Mouse (Mus musculus) embryonic facial prominence, embryonic 15.5 days (tissue): ENCODE measurements around the gene Stk39. TPM values are rescaled to one million over a fixed set of nuclear protein-coding genes. Genes with fewer than 3 reads are reported as not detected.

Experiments
- ATAC-seq: fragments of 200-750 bp; cut with Nextera tagmentation; 2 replicates; pipeline ENCODE4 v1.8.0; 2017; ENCODE audit warnings: low read depth, moderate TSS enrichment; ENCODE audit not compliant: insufficient number of reproducible peaks, low FRiP score, low TSS enrichment
- H3K27ac ChIP-seq: fragments of 300-500 bp; sonication (generic); replicated peaks from 2 replicates; pipeline ENCODE4 v1.5.1; 2015; ENCODE audit warnings: mild to moderate bottlenecking, inconsistent platforms
- H3K27me3 ChIP-seq: fragments of 300-500 bp; sonication (generic); 2 replicates; pipeline ENCODE4 v1.6.1; 2015; ENCODE audit warnings: inconsistent platforms
- H3K36me3 ChIP-seq: fragments of 300-500 bp; sonication (generic); 2 replicates; pipeline ENCODE4 v1.6.1; 2015; ENCODE audit warnings: mild to moderate bottlenecking, inconsistent platforms
- H3K4me1 ChIP-seq: fragments of 300-500 bp; sonication (generic); 2 replicates; pipeline ENCODE4 v1.6.1; 2015; ENCODE audit warnings: inconsistent platforms
- H3K4me2 ChIP-seq: fragments of 300-500 bp; sonication (generic); replicated peaks from 2 replicates; pipeline ENCODE4 v1.6.1; 2015; ENCODE audit warnings: mild to moderate bottlenecking, inconsistent platforms
- H3K4me3 ChIP-seq: fragments of 300-500 bp; sonication (generic); replicated peaks from 2 replicates; pipeline ENCODE4 v1.5.1; 2015; ENCODE audit warnings: mild to moderate bottlenecking, inconsistent platforms
- H3K9ac ChIP-seq: fragments of 300-500 bp; sonication (generic); 2 replicates; pipeline ENCODE4 v1.6.1; 2015; ENCODE audit warnings: inconsistent platforms
- H3K9me3 ChIP-seq: fragments of 300-500 bp; sonication (generic); replicated peaks from 2 replicates; pipeline ENCODE4 v1.6.1; 2016; ENCODE audit warnings: inconsistent platforms
- WGBS: fragments of 180-500 bp; shearing (Covaris S2); methylation state at CpG from one replicate; pipeline ENCODE4 v1.1.7; 2015; 5-methylcytosine and 5-hydroxymethylcytosine counted together
- polyA plus RNA-seq: library from polyadenylated mRNA; unstranded; fragments of >200 nt; fragmentation: Nextera tagmentation; extraction: Ambion mirVana; gene quantifications from 2 replicates; pipeline ENCODE4 v1.2.1, GENCODE M21; 2015

The Stk39 gene
- polyA plus RNA-seq, 1 experiment from 2014 or later, result 14.7 TPM

DNA sequence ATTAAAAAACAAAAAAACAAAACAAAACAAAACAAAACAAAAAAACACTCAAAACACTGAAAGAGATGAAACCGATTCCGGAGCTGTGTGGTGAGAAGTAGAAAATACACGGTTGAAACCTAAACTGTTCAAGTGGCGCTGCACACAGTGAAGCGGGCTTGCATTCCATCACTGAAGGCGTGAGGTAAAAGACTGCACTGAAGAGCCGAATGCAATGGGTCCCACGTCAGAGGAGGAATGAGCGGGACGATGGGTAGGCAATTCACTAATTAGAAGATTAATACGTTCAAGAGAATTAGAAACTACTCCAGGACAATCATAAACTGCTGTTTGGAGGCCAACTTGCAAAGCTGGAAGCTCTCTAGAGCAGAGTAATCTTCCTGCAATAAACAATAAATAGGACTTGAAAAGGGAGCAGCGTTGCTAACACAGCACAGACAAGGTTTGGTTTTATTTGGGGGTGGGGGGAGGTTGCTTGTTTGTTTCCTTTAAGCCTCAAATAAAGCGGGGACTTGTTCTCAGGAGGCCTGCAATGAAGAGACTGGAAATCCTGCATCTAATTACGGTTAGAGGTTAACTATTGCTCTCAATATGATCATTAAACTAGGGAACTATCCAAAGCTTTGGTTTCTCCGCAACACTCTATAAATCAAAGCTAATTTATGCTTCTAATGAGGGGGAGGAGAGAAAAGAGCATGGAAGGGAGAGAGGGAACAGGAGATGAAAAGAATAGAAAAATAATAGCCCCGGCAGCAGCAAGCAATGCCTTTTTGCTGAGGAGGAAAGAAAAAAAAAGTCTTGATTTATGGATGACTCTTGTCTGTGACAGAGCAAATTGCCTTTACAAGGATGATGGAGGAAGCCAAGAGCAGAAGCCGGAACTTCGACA lies 67.5 kb downstream of the Stk39 start:
- Histone ChIP-seq H3K27ac (peak overlapping the region; percentile 18; the same call in 1 of the 2 replicates), H3K4me1 (peaks cover 22% of the 10 kb centered on the region), H3K4me2 (peak overlapping the region; percentile 45), H3K36me3 (no peaks in the 10 kb centered on the region), H3K27me3 (no peaks in the 10 kb centered on the region), H3K4me3 (peak overlapping the region; percentile 22), H3K9me3 (no peaks in the 10 kb centered on the region), H3K9ac (no peak overlapping the region)
- ATAC-seq, result no peak
- WGBS, result 39% methylated on average over 18 of the region's 18 CpGs

DNA sequence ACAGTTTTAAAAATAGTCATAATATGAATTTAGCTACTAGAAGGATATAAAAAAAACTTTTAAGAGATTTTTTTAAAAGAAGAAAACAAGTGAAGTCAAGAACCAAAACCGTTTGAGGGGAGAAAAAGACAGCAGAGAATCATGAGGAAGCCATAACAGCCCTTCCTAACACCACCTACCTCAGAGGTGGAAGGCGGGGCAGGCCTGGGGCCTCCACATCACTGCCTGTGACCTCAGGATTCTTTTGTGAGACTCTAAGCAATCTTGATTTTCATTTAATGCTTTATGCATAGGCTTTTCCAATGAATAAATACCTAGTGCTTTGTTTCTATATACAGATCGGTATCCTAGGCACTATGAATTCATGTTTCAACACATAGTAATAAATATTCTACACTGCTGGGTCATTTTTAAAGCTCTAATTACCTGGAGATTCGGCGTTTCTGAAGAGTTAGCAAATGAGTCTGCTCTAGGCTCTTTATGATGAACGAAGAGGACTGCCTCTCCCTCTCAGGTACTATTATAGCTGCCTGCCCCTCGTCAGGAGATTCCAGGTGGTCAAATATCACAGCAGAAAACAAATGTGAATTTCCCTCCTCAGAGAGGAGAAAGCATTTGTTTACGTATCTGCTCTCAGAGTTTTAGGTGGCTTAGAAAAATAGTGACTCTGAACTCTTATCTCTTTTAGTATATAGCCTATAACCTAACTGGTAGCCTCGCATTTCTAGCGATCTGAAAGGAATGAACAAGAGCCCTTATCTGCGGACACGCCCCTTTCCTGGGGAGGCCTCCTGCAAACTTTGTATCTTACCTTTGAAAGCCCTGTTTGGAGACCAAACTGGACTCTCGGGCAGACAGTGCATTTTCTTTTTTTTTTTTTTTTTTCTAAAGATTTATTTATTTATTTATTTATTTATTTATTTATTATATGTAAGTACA lies 78.2 kb downstream of the Stk39 start:
- H3K4me2 ChIP-seq, result no peak overlapping the region
- ATAC-seq, result no peak
- no peaks in the 10 kb centered on the region for H3K9me3 ChIP-seq
- H3K4me3 ChIP-seq, result no peak overlapping the region
- no peak overlapping the region for H3K27ac ChIP-seq
- H3K4me1 ChIP-seq, result no peaks in the 10 kb centered on the region
- H3K27me3 ChIP-seq, result no peaks in the 10 kb centered on the region
- peaks cover 8% of the 10 kb centered on the region; the same call in 1 of the 2 replicates for H3K36me3 ChIP-seq
- 79% methylated on average over 13 of the region's 13 CpGs for WGBS
- no peak overlapping the region for H3K9ac ChIP-seq

DNA sequence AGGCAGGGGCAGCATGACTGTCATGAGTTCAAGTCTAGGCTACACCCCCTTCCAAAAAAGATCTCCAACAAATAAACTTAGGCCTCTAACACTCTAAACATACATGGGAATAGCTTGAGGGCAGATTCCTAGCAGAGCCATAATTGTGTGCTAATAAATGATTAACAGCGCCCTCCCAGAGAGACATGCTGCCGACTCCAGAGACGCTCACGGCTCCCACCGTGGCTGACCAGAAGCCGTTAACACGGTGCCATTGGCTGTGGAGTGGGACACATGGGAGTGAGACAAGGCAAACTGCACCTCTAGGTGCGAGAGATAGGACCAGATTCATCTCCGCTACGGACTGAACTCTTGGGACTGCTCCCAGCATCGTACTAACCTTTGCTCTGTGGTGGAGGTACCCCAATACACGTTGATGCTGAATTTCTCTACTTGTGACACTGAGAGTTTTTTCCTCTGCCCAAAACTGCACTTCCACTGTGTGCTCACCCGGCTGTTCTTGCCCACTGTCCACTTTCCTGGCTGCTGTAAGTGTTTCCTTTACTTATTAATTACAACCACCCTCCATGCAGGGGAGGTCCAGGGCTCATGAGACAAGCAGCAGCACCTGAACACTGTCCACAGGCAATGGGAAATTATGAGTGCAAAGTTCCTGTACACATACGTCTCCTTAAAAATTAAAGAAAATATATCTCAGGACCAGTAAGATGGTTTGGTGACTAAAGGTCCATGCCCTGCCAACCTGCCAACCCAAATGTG lies 84.1 kb downstream of the Stk39 start:
- ATAC-seq, result no peak
- 88% methylated on average over 14 of the region's 14 CpGs for WGBS

GRCm38 (mm10) chr2:68386313-68386863 lies 85.7 kb downstream of the Stk39 start:
- Histone ChIP-seq H3K9ac (no peak overlapping the region), H3K4me1 (peaks cover 8% of the 10 kb centered on the region; the same call in 1 of the 2 replicates), H3K4me2 (no peak overlapping the region), H3K4me3 (no peak overlapping the region), H3K9me3 (no peaks in the 10 kb centered on the region), H3K36me3 (no peaks in the 10 kb centered on the region; the same call in 1 of the 2 replicates), H3K27ac (no peak overlapping the region), H3K27me3 (no peaks in the 10 kb centered on the region)
- no peak for ATAC-seq
- 69% methylated on average over 10 of the region's 10 CpGs for WGBS

More for the DNA sequence above, 84.1 kb downstream of the Stk39 start:
- H3K4me3 ChIP-seq, result no peak overlapping the region
- no peak overlapping the region for H3K27ac ChIP-seq
- H3K4me1 ChIP-seq, result no peaks in the 10 kb centered on the region
- H3K9ac ChIP-seq, result no peak overlapping the region
- H3K4me2 ChIP-seq, result no peak overlapping the region
- no peaks in the 10 kb centered on the region for H3K27me3 ChIP-seq
- H3K9me3 ChIP-seq, result no peaks in the 10 kb centered on the region
- no peaks in the 10 kb centered on the region; the same call in 1 of the 2 replicates for H3K36me3 ChIP-seq

DNA sequence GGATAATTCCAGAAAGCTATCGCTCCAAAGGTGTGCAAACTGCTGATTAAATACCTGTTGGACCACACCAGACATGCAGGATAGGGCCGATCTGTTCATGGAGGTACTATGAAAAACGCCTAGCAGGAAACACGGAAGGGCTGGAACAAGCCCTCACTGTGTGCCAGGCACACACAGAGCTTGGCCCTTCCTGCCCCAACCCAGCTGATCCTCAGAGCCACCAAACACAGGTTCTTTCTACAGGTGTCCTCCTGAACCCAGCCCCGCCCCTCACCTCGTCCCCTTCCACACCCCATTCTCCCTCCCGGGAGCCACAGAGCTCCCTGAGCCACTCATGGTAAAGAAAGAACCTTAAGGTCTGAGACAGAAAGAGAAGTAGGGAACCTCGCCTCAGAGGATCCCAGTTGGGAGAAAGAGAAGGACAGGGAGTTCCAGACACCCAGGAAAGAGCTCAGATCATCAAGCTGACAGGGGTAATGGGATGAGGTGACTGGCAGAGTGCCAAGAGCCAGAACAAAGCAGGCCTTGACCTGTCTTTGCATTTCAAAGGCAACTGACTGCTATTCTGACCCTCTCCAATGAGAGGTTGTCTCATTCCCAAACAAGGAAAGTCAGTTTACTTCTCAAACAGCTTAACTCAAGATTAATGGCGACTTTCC lies 86.3 kb downstream of the Stk39 start:
- Histone ChIP-seq H3K4me3 (no peak overlapping the region), H3K4me1 (peaks cover 8% of the 10 kb centered on the region; the same call in 1 of the 2 replicates), H3K27ac (no peak overlapping the region), H3K27me3 (no peaks in the 10 kb centered on the region), H3K9me3 (no peaks in the 10 kb centered on the region), H3K36me3 (no peaks in the 10 kb centered on the region; the same call in 1 of the 2 replicates), H3K4me2 (no peak overlapping the region), H3K9ac (no peak overlapping the region)
- ATAC-seq, result no peak
- WGBS, result 66% methylated on average over 9 of the region's 9 CpGs

DNA sequence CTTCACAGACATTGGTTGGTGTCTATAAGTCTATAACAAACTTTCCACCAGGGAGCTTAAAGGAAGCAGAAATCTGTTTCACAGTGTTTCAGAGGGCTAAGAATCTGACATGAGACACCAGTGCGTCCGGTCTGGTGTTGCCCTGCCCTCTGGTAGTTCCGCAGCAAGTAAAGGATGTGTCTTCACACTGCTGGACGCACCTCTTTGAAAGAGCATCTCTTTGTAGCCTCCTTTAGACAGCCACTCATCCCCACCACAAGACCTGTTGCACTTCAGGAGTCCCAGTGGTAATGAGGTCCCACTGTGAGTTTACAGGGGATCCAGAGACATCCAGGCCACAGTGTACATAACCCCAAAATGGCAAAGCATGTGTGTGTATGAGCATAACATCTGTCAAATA lies 88.1 kb downstream of the Stk39 start:
- H3K4me2 ChIP-seq, result no peak overlapping the region
- no peaks in the 10 kb centered on the region for H3K27me3 ChIP-seq
- no peak overlapping the region for H3K27ac ChIP-seq
- H3K36me3 ChIP-seq, result no peaks in the 10 kb centered on the region; the same call in 1 of the 2 replicates
- ATAC-seq, result no peak
- H3K4me1 ChIP-seq, result peaks cover 12% of the 10 kb centered on the region; the same call in 1 of the 2 replicates
- H3K9me3 ChIP-seq, result no peaks in the 10 kb centered on the region
- 74% methylated on average over 4 of the region's 4 CpGs for WGBS
- H3K4me3 ChIP-seq, result no peak overlapping the region
- no peak overlapping the region for H3K9ac ChIP-seq

- H3K9me3 ChIP-seq, result no peaks in the 10 kb centered on the region
- no peak overlapping the region for H3K27ac ChIP-seq
- no peak for ATAC-seq
- no peak overlapping the region for H3K4me2 ChIP-seq
- H3K4me1 ChIP-seq, result peaks cover 12% of the 10 kb centered on the region; the same call in 1 of the 2 replicates
- 52% methylated on average over 11 of the region's 11 CpGs for WGBS
- H3K4me3 ChIP-seq, result no peak overlapping the region
- H3K36me3 ChIP-seq, result no peaks in the 10 kb centered on the region; the same call in 1 of the 2 replicates
- H3K9ac ChIP-seq, result no peak overlapping the region
- no peaks in the 10 kb centered on the region for H3K27me3 ChIP-seq
These were observed 89.5 kb downstream of the Stk39 start for GRCm38 (mm10) chr2:68382394-68383059.

DNA sequence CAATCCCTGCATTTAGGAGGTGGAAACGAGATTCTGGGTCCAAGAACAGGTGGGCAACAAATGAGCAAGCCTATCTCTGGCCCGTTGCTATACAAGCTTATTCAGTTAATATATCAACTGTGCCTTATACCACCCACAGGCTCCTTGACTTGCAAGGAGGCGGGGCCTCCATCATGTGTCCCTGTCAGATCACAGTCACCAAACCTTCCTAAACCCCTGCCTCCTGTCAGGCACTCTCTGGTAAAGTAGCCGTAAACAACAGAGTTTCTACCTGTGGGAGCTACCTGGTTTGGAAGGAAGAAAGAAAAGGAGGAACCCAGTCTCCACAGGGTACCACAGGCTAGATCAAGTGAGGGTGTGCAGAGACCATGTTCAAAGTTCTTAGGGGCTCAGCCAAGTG lies 90.2 kb downstream of the Stk39 start:
- no peak overlapping the region for H3K9ac ChIP-seq
- no peak for ATAC-seq
- H3K4me2 ChIP-seq, result no peak overlapping the region
- peaks cover 15% of the 10 kb centered on the region; the same call in 1 of the 2 replicates for H3K4me1 ChIP-seq
- no peaks in the 10 kb centered on the region for H3K27me3 ChIP-seq
- no peak overlapping the region for H3K4me3 ChIP-seq
- WGBS, result 76% methylated on average over 4 of the region's 4 CpGs
- H3K27ac ChIP-seq, result no peak overlapping the region
- H3K36me3 ChIP-seq, result no peaks in the 10 kb centered on the region
- H3K9me3 ChIP-seq, result no peaks in the 10 kb centered on the region

- Histone ChIP-seq H3K4me2 (no peak overlapping the region), H3K4me1 (peaks cover 16% of the 10 kb centered on the region; the same call in 1 of the 2 replicates), H3K27ac (no peak overlapping the region), H3K9me3 (no peaks in the 10 kb centered on the region), H3K9ac (no peak overlapping the region), H3K27me3 (no peaks in the 10 kb centered on the region), H3K36me3 (no peaks in the 10 kb centered on the region), H3K4me3 (no peak overlapping the region)
- ATAC-seq, result no peak
- 57% methylated on average over 6 of the region's 6 CpGs for WGBS
These were observed 90.9 kb downstream of the Stk39 start for GRCm38 (mm10) chr2:68381205-68381604.
